Mouse (Mus musculus) adrenal gland, adult (tissue): ENCODE results near the gene Birc5.
"Not testable (repeated sequence)": the region's sequence is repeated elsewhere in the genome, so short reads cannot be mapped to it uniquely, and the experiment has no call there.

Source experiments
- DNase-seq, 2 experiments: peaks; one replicate each; pipeline ENCODE4 v3.0.0; 2022 to 2023; ENCODE audit warnings: low spot score in 1 of 2; ENCODE audit not compliant: inconsistent age in 2 of 2

Gene Birc5

GRCm38 (mm10) chr11:117826164-117826563, 22.9 kb upstream of the Birc5 start:
- no peak for DNase-seq

GRCm38 (mm10) chr11:117826916-117827315, 22.1 kb upstream of the Birc5 start:
- no peak for DNase-seq

GRCm38 (mm10) chr11:117827386-117827785, 21.7 kb upstream of the Birc5 start:
- DNase-seq = no peak

- peak; percentile 46 to 58 for DNase-seq
Observed at GRCm38 (mm10) chr11:117828149-117828887, 20.7 kb upstream of the Birc5 start.

GRCm38 (mm10) chr11:117828888-117829604, 20.0 kb upstream of the Birc5 start:
- peak; percentile 41 to 78 for DNase-seq

GRCm38 (mm10) chr11:117829671-117830215, 19.3 kb upstream of the Birc5 start:
- peak in 1 of 2 experiments; percentile 70 for DNase-seq

- peak in 1 of 2 experiments; percentile 56 for DNase-seq
Observed at GRCm38 (mm10) chr11:117830401-117830800, 18.6 kb upstream of the Birc5 start.

GRCm38 (mm10) chr11:117832086-117832969, 16.7 kb upstream of the Birc5 start:
- DNase-seq = peak; percentile 62 to 86

GRCm38 (mm10) chr11:117833509-117833908, 15.5 kb upstream of the Birc5 start:
- DNase-seq = not testable (repeated sequence)

- DNase-seq = no peak
Observed at GRCm38 (mm10) chr11:117834086-117834485, 15.0 kb upstream of the Birc5 start.

- DNase-seq = peak; percentile 35 to 64
Observed at GRCm38 (mm10) chr11:117836306-117836705, 12.7 kb upstream of the Birc5 start.

- DNase-seq = peak in 1 of 2 experiments; percentile 40
Observed at GRCm38 (mm10) chr11:117838572-117838971, 10.5 kb upstream of the Birc5 start.

GRCm38 (mm10) chr11:117839021-117839420, 10.0 kb upstream of the Birc5 start:
- no peak for DNase-seq

GRCm38 (mm10) chr11:117840910-117841309, 8.1 kb upstream of the Birc5 start:
- DNase-seq = peak; percentile 71 to 83

- no peak for DNase-seq
Observed at GRCm38 (mm10) chr11:117843434-117843833, 5.6 kb upstream of the Birc5 start.

GRCm38 (mm10) chr11:117844997-117845396, 4.1 kb upstream of the Birc5 start:
- no peak for DNase-seq

GRCm38 (mm10) chr11:117845651-117846050, 3.4 kb upstream of the Birc5 start:
- DNase-seq = no peak

GRCm38 (mm10) chr11:117846640-117847039, 2.4 kb upstream of the Birc5 start:
- peak in 1 of 2 experiments; percentile 39 for DNase-seq

- DNase-seq = peak in 1 of 2 experiments; percentile 53
Observed at GRCm38 (mm10) chr11:117847593-117848215, 1.3 kb upstream of the Birc5 start.

GRCm38 (mm10) chr11:117848271-117848984, 623 bp upstream of the Birc5 start:
- peak in 1 of 2 experiments; percentile 86 for DNase-seq
